Mouse (Mus musculus): ENCODE measurements around the gene Gp1ba. TPM values are rescaled to one million over a fixed set of nuclear protein-coding genes. Genes with fewer than 3 reads are reported as not detected.

The Gp1ba gene
- polyA plus RNA-seq, 1 experiment from 2014 or later = 15.3 TPM

- Histone ChIP-seq H3K36me3 (ENCODE audit: control insufficient read depth, insufficient read depth, low read length) (peaks cover 34% of the 10 kb centered on the region), H3K27me3 (replicated peaks; ENCODE audit: control insufficient read depth, insufficient read depth, low read length) (no peaks in the 10 kb centered on the region), H3K9me3 (ENCODE audit: control insufficient read depth, low read length) (no peaks in the 10 kb centered on the region), H3K4me3 (ENCODE audit: low read depth, low read length) (peak overlapping the region; percentile 100), H3K9ac (ENCODE audit: low read depth, low read length) (peak overlapping the region; percentile 100), H3K27ac (ENCODE audit: low read depth, low read length) (peak overlapping the region; percentile 100), H3K4me1 (replicated peaks; ENCODE audit: control insufficient read depth, insufficient read depth, low read length) (peaks cover 71% of the 10 kb centered on the region), H3K4me2 (peak overlapping the region; percentile 92)
- peak; percentile 85 for DNase-seq (ENCODE audit: low spot score)
- peak; percentile 61 for ATAC-seq (replicated peaks; ENCODE audit: low FRiP score)
- WGBS = under 1% methylated on average over 62 of the region's 63 CpGs
Observed at GRCm38 (mm10) chr11:70653345-70654197, 14.6 kb downstream of the Gp1ba start.

GRCm38 (mm10) chr11:70654198-70654922 is 15.4 kb downstream of the Gp1ba start, which contains the start of gene Pfn1:
Pfn1 (minus strand) TSS chr11:70654644.
- Histone ChIP-seq H3K9me3 (ENCODE audit: control insufficient read depth, low read length) (no peaks in the 10 kb centered on the region), H3K36me3 (ENCODE audit: control insufficient read depth, insufficient read depth, low read length) (peaks cover 30% of the 10 kb centered on the region), H3K27ac (ENCODE audit: low read depth, low read length) (peak within 1 kb of the TSS; percentile 100), H3K27me3 (replicated peaks; ENCODE audit: control insufficient read depth, insufficient read depth, low read length) (no peaks in the 10 kb centered on the region), H3K4me2 (peak within 1 kb of the TSS; percentile 92), H3K4me1 (replicated peaks; ENCODE audit: control insufficient read depth, insufficient read depth, low read length) (peaks cover 65% of the 10 kb centered on the region), H3K4me3 (ENCODE audit: low read depth, low read length) (peak within 1 kb of the TSS; percentile 100), H3K9ac (ENCODE audit: low read depth, low read length) (peak within 1 kb of the TSS; percentile 100)
- ATAC-seq (replicated peaks; ENCODE audit: low FRiP score) (peak; percentile 55), DNase-seq (ENCODE audit: low spot score) (peak; percentile 81)
- under 1% methylated on average over 60 of the region's 61 CpGs for WGBS

GRCm38 (mm10) chr11:70654923-70655570 is 16.1 kb downstream of the Gp1ba start:
- peak overlapping the region; percentile 100 for H3K4me3 ChIP-seq (ENCODE audit: low read depth, low read length)
- peak; percentile 61 for ATAC-seq (replicated peaks; ENCODE audit: low FRiP score)
- no peaks in the 10 kb centered on the region for H3K9me3 ChIP-seq (ENCODE audit: control insufficient read depth, low read length)
- peak; percentile 85 for DNase-seq (ENCODE audit: low spot score)
- under 1% methylated on average over 48 of the region's 48 CpGs for WGBS
- peak overlapping the region; percentile 100 for H3K27ac ChIP-seq (ENCODE audit: low read depth, low read length)
- H3K4me1 ChIP-seq (replicated peaks; ENCODE audit: control insufficient read depth, insufficient read depth, low read length) = peaks cover 58% of the 10 kb centered on the region
- H3K9ac ChIP-seq (ENCODE audit: low read depth, low read length) = peak overlapping the region; percentile 100
- peaks cover 23% of the 10 kb centered on the region for H3K36me3 ChIP-seq (ENCODE audit: control insufficient read depth, insufficient read depth, low read length)
- H3K27me3 ChIP-seq (replicated peaks; ENCODE audit: control insufficient read depth, insufficient read depth, low read length) = no peaks in the 10 kb centered on the region
- peak overlapping the region; percentile 92 for H3K4me2 ChIP-seq

- peak overlapping the region; percentile 100 for H3K9ac ChIP-seq (ENCODE audit: low read depth, low read length)
- peak overlapping the region; percentile 92 for H3K4me2 ChIP-seq
- DNase-seq (ENCODE audit: low spot score) = peak; percentile 83
- peak overlapping the region; percentile 100 for H3K27ac ChIP-seq (ENCODE audit: low read depth, low read length)
- peaks cover 51% of the 10 kb centered on the region for H3K4me1 ChIP-seq (replicated peaks; ENCODE audit: control insufficient read depth, insufficient read depth, low read length)
- H3K4me3 ChIP-seq (ENCODE audit: low read depth, low read length) = peak overlapping the region; percentile 100
- WGBS = under 1% methylated on average over 61 of the region's 61 CpGs
- H3K9me3 ChIP-seq (ENCODE audit: control insufficient read depth, low read length) = no peaks in the 10 kb centered on the region
- H3K36me3 ChIP-seq (ENCODE audit: control insufficient read depth, insufficient read depth, low read length) = peaks cover 17% of the 10 kb centered on the region
- no peaks in the 10 kb centered on the region for H3K27me3 ChIP-seq (replicated peaks; ENCODE audit: control insufficient read depth, insufficient read depth, low read length)
- ATAC-seq (replicated peaks; ENCODE audit: low FRiP score) = peak; percentile 37
Observed at GRCm38 (mm10) chr11:70655571-70656455, 16.9 kb downstream of the Gp1ba start.

GRCm38 (mm10) chr11:70656456-70656927 is 17.6 kb downstream of the Gp1ba start:
- DNase-seq (ENCODE audit: low spot score) (no peak), ATAC-seq (replicated peaks; ENCODE audit: low FRiP score) (no peak)
- Histone ChIP-seq H3K4me2 (peak overlapping the region; percentile 92), H3K36me3 (ENCODE audit: control insufficient read depth, insufficient read depth, low read length) (peaks cover 13% of the 10 kb centered on the region), H3K9me3 (ENCODE audit: control insufficient read depth, low read length) (no peaks in the 10 kb centered on the region), H3K9ac (ENCODE audit: low read depth, low read length) (peak overlapping the region; percentile 100), H3K27ac (ENCODE audit: low read depth, low read length) (peak overlapping the region; percentile 100), H3K27me3 (replicated peaks; ENCODE audit: control insufficient read depth, insufficient read depth, low read length) (no peaks in the 10 kb centered on the region), H3K4me1 (replicated peaks; ENCODE audit: control insufficient read depth, insufficient read depth, low read length) (peaks cover 44% of the 10 kb centered on the region), H3K4me3 (ENCODE audit: low read depth, low read length) (peak overlapping the region; percentile 100)
- WGBS = 11% methylated on average over 16 of the region's 16 CpGs

- Histone ChIP-seq H3K9ac (ENCODE audit: low read depth, low read length) (peak within 1 kb of the TSS; percentile 100), H3K27me3 (replicated peaks; ENCODE audit: control insufficient read depth, insufficient read depth, low read length) (no peaks in the 10 kb centered on the region), H3K36me3 (ENCODE audit: control insufficient read depth, insufficient read depth, low read length) (peaks cover 11% of the 10 kb centered on the region), H3K4me1 (replicated peaks; ENCODE audit: control insufficient read depth, insufficient read depth, low read length) (peaks cover 40% of the 10 kb centered on the region), H3K9me3 (ENCODE audit: control insufficient read depth, low read length) (no peaks in the 10 kb centered on the region), H3K27ac (ENCODE audit: low read depth, low read length) (peak within 1 kb of the TSS; percentile 100), H3K4me3 (ENCODE audit: low read depth, low read length) (peak within 1 kb of the TSS; percentile 100), H3K4me2 (peak within 1 kb of the TSS; percentile 92)
- ATAC-seq (replicated peaks; ENCODE audit: low FRiP score) (no peak), DNase-seq (ENCODE audit: low spot score) (no peak)
- 8% methylated on average over 3 of the region's 3 CpGs for WGBS
Observed at GRCm38 (mm10) chr11:70656964-70657363, 18.0 kb downstream of the Gp1ba start, which contains the start of gene Eno3. Eno3 (plus strand) TSS chr11:70657202.

GRCm38 (mm10) chr11:70657573-70657972 is 18.7 kb downstream of the Gp1ba start:
- H3K4me1 ChIP-seq (replicated peaks; ENCODE audit: control insufficient read depth, insufficient read depth, low read length) = peaks cover 34% of the 10 kb centered on the region
- 0 out of 2 replicates have a peak overlapping the region, but pooled peaks have one; percentile 25 for H3K9ac ChIP-seq (ENCODE audit: low read depth, low read length)
- H3K4me2 ChIP-seq = peak overlapping the region; percentile 92
- no peak for ATAC-seq (replicated peaks; ENCODE audit: low FRiP score)
- no peak for DNase-seq (ENCODE audit: low spot score)
- peaks cover 6% of the 10 kb centered on the region for H3K36me3 ChIP-seq (ENCODE audit: control insufficient read depth, insufficient read depth, low read length)
- H3K27me3 ChIP-seq (replicated peaks; ENCODE audit: control insufficient read depth, insufficient read depth, low read length) = no peaks in the 10 kb centered on the region
- no peak overlapping the region for H3K4me3 ChIP-seq (ENCODE audit: low read depth, low read length)
- no peaks in the 10 kb centered on the region for H3K9me3 ChIP-seq (ENCODE audit: control insufficient read depth, low read length)
- peak overlapping the region; percentile 100 for H3K27ac ChIP-seq (ENCODE audit: low read depth, low read length)
- WGBS = 42% methylated on average over 6 of the region's 6 CpGs
